Mouse (Mus musculus) olfactory bulb, adult 2 months (tissue): Measurements from ENCODE around the gene Ahcyl2.

Source experiments
- CTCF ChIP-seq: fragments of 200-500 bp; IDR thresholded peaks from 2 replicates; pipeline ENCODE4 v1.5.1; 2012; ENCODE audit warnings: low read depth, mild to moderate bottlenecking, low read length, moderate library complexity; ENCODE audit not compliant: insufficient read depth
- POLR2A ChIP-seq: fragments of 200-500 bp; IDR thresholded peaks from 2 replicates; pipeline ENCODE4 v1.6.1; 2012; ENCODE audit warnings: mild to moderate bottlenecking, low read depth, low read length, moderate library complexity; ENCODE audit not compliant: insufficient read depth

- TF ChIP-seq CTCF (no peak), POLR2A (no peak)
These were observed 22.3 kb downstream of the Ahcyl2 start for GRCm38 (mm10) chr6:29790014-29790698.
